Mouse (Mus musculus): ENCODE data around the gene Smc5. TPM values are rescaled to one million over a fixed set of nuclear protein-coding genes. Genes with fewer than 3 reads are reported as not detected.

Gene Smc5
- 34.5 and 58.6 TPM in 2 replicates for total RNA-seq (2023)

GRCm38 (mm10) chr19:23273355-23274053 is at the start of gene Smc5:
Gene Smc5, minus strand, starts transcription at chr19:23273897.

Other genes starting within 250 kb of the Smc5 start
- gene Klf9, start 132.7 kb downstream of the Smc5 start, total RNA-seq (2023), result 22.4 and 23.1 TPM in 2 replicates
- gene Mamdc2, start 174.5 kb upstream of the Smc5 start, total RNA-seq (2023), result 0.23 TPM in 1 of 2 replicates, not detected in the other